Mouse (Mus musculus): ENCODE measurements around the gene Kcnf1. TPM values are rescaled to one million over a fixed set of nuclear protein-coding genes. Genes with fewer than 3 reads are reported as not detected.

Kcnf1 gene
- polyA plus RNA-seq, 1 experiment = 1.0 TPM

DNA sequence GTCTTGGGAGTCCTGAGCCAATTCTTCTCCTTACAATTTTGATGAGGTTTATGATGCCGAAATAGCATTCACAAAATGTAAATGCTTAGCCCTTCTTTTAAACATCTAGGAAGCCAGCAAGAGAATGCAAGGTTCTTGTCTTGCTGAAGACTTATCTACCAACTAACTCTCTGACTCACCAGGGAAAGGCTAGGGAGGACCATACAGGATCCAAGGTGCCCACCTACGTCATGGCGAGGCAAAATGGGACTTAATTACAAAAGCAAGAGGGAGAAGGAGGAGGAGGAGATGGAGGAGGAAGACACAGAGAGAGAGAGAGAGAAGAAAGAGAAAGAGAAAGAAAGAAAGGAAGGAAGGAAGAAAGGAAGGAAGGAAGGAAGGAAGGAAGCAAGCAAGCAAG, 12.7 kb downstream of the Kcnf1 start:
- Histone ChIP-seq H3K27ac (ENCODE audit: insufficient read depth, low read depth, low read length) (no peak overlapping the region), H3K27me3 (replicated peaks; ENCODE audit: control insufficient read depth, insufficient read depth, low read length) (no peaks in the 10 kb centered on the region), H3K4me1 (ENCODE audit: control insufficient read depth, insufficient read depth, low read length) (no peaks in the 10 kb centered on the region), H3K4me3 (ENCODE audit: insufficient read depth, low read depth, low read length) (no peak overlapping the region), H3K36me3 (ENCODE audit: control insufficient read depth, insufficient read depth, low read length) (no peaks in the 10 kb centered on the region)
- 91% methylated on average over 3 of the region's 3 CpGs for WGBS
- no peak for TF ChIP-seq CTCF (conservative IDR thresholded peaks at IDR 0.05; ENCODE audit: insufficient read depth, insufficient read length, low read depth, low read length)
- TF ChIP-seq POLR2A (IDR thresholded peaks at IDR 0.05; ENCODE audit: low read depth, low read length) = no peak
- no peak for DNase-seq

DNA sequence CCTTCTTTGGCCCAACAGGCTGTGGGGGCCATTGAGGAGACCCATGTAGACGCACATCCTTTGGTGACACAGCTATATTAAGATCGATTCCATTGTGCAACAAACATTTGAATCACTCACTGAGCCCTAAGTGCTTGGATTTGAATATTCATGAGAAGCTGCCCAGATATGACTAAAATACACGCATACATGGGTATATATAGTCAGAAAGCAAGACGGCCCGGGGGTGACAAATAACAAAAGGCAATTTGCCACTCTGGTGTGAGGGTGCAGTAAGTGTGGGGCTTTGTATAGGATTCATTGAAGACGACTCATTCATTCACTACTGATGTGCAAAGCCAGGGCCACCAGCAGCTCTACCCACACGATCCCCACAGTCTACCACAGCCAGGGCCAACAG, 17.1 kb downstream of the Kcnf1 start:
- no peak overlapping the region for H3K4me3 ChIP-seq (ENCODE audit: insufficient read depth, low read depth, low read length)
- DNase-seq = no peak
- no peak for TF ChIP-seq CTCF (conservative IDR thresholded peaks at IDR 0.05; ENCODE audit: insufficient read depth, insufficient read length, low read depth, low read length)
- TF ChIP-seq POLR2A (IDR thresholded peaks at IDR 0.05; ENCODE audit: low read depth, low read length) = no peak
- no peaks in the 10 kb centered on the region for H3K27me3 ChIP-seq (replicated peaks; ENCODE audit: control insufficient read depth, insufficient read depth, low read length)
- no peak overlapping the region for H3K27ac ChIP-seq (ENCODE audit: insufficient read depth, low read depth, low read length)
- no peaks in the 10 kb centered on the region for H3K36me3 ChIP-seq (ENCODE audit: control insufficient read depth, insufficient read depth, low read length)
- H3K4me1 ChIP-seq (ENCODE audit: control insufficient read depth, insufficient read depth, low read length) = no peaks in the 10 kb centered on the region
- WGBS = 84% methylated on average over 7 of the region's 7 CpGs

DNA sequence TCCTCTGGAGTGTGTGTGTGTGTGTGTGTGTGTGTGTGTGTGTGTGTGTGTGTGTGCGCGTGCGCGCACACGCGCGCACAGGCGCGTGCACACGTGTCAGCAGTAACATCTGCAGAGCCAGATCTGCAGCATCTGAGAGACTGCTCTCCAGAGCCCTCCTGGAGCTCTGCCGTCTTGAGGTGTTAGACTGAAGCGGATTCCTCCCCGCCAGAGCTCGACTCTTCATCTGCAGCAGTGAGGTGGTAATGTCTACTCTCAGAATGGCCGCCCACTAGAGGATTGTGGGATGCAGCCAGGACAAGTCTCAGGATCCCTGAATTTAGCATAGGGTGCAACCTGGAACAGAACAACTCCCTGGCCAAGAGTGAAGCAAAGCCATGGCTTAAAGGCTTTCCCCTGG, 19.1 kb downstream of the Kcnf1 start:
- Histone ChIP-seq H3K36me3 (ENCODE audit: control insufficient read depth, insufficient read depth, low read length) (no peaks in the 10 kb centered on the region), H3K27me3 (replicated peaks; ENCODE audit: control insufficient read depth, insufficient read depth, low read length) (no peaks in the 10 kb centered on the region), H3K4me3 (ENCODE audit: insufficient read depth, low read depth, low read length) (no peak overlapping the region), H3K4me1 (ENCODE audit: control insufficient read depth, insufficient read depth, low read length) (no peaks in the 10 kb centered on the region), H3K27ac (ENCODE audit: insufficient read depth, low read depth, low read length) (no peak overlapping the region)
- 92% methylated on average over 15 of the region's 15 CpGs for WGBS
- TF ChIP-seq CTCF (conservative IDR thresholded peaks at IDR 0.05; ENCODE audit: insufficient read depth, insufficient read length, low read depth, low read length) (no peak), POLR2A (IDR thresholded peaks at IDR 0.05; ENCODE audit: low read depth, low read length) (no peak)
- DNase-seq = no peak

DNA sequence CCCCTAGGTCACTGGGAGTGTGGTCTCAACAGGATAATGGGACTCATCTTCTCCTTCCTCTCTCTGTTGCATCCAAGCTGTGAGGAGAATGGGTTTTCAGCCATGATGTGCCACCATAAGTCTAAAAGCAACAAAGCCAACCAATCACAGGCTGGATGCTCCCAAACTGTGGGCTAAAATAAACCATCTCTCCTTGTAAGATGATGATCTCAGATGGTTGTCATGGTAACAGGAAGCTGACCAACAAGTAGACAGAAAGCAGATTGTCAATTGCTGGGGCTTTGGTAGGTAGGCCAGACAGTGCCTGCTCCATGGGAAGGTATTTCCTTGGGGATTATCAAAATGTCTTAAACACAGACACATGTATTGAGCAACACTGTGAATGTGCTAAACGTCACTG, 20.9 kb downstream of the Kcnf1 start:
- no peaks in the 10 kb centered on the region for H3K27me3 ChIP-seq (replicated peaks; ENCODE audit: control insufficient read depth, insufficient read depth, low read length)
- no peaks in the 10 kb centered on the region for H3K4me1 ChIP-seq (ENCODE audit: control insufficient read depth, insufficient read depth, low read length)
- WGBS = 70% methylated on average over 1 of the region's 1 CpGs
- DNase-seq = no peak
- no peak overlapping the region for H3K4me3 ChIP-seq (ENCODE audit: insufficient read depth, low read depth, low read length)
- TF ChIP-seq POLR2A (IDR thresholded peaks at IDR 0.05; ENCODE audit: low read depth, low read length) = no peak
- TF ChIP-seq CTCF (conservative IDR thresholded peaks at IDR 0.05; ENCODE audit: insufficient read depth, insufficient read length, low read depth, low read length) = no peak
- H3K27ac ChIP-seq (ENCODE audit: insufficient read depth, low read depth, low read length) = no peak overlapping the region
- no peaks in the 10 kb centered on the region for H3K36me3 ChIP-seq (ENCODE audit: control insufficient read depth, insufficient read depth, low read length)

DNA sequence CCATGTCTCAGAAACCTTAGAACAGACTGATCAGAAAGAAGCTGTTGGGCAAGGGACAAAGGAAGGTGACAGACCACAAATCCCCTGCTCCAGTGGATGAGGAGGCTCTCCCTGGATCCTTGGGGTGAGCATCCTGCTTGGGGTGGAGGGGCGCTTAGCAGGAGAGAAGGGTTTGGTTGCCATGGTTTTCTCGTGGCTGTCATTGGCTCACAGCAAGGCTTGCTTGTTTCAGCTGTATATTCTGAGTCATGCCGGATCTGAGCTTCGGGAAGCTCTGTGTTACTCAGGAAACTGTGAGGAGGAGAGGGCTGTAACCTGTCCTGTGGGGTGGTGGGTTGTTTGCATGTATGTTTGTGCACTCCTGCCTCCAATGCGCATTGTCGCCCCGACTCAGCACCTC, 23.8 kb downstream of the Kcnf1 start:
- Histone ChIP-seq H3K4me3 (ENCODE audit: insufficient read depth, low read depth, low read length) (no peak overlapping the region), H3K27ac (ENCODE audit: insufficient read depth, low read depth, low read length) (no peak overlapping the region), H3K27me3 (replicated peaks; ENCODE audit: control insufficient read depth, insufficient read depth, low read length) (no peaks in the 10 kb centered on the region), H3K4me1 (ENCODE audit: control insufficient read depth, insufficient read depth, low read length) (no peaks in the 10 kb centered on the region), H3K36me3 (ENCODE audit: control insufficient read depth, insufficient read depth, low read length) (no peaks in the 10 kb centered on the region)
- 82% methylated on average over 7 of the region's 7 CpGs for WGBS
- DNase-seq = no peak
- no peak for TF ChIP-seq CTCF (conservative IDR thresholded peaks at IDR 0.05; ENCODE audit: insufficient read depth, insufficient read length, low read depth, low read length)
- TF ChIP-seq POLR2A (IDR thresholded peaks at IDR 0.05; ENCODE audit: low read depth, low read length) = no peak

DNA sequence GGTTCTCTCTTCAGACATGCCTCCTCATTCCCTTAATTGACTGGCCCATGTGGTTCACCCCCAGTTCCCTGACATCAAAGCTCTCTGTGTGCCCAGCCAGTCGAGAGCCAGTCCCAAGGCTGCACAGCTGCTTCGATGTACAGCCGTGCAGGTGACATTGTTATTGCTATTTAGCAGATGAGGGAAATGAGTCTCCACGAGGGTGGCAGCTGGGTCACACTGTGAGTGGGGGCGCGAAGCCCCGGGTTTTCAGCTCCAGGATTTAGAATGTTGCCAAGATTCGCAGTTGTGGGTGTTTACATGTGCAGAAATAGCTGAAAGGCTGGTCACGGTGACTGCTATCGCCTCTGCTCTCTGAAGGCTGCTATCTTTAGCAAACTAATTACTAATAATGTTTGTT, 27.8 kb downstream of the Kcnf1 start:
- TF ChIP-seq CTCF (conservative IDR thresholded peaks at IDR 0.05; ENCODE audit: insufficient read depth, insufficient read length, low read depth, low read length) (no peak), POLR2A (IDR thresholded peaks at IDR 0.05; ENCODE audit: low read depth, low read length) (no peak)
- Histone ChIP-seq H3K4me1 (ENCODE audit: control insufficient read depth, insufficient read depth, low read length) (no peaks in the 10 kb centered on the region), H3K27me3 (replicated peaks; ENCODE audit: control insufficient read depth, insufficient read depth, low read length) (no peaks in the 10 kb centered on the region), H3K4me3 (ENCODE audit: insufficient read depth, low read depth, low read length) (no peak overlapping the region), H3K27ac (ENCODE audit: insufficient read depth, low read depth, low read length) (no peak overlapping the region), H3K36me3 (ENCODE audit: control insufficient read depth, insufficient read depth, low read length) (no peaks in the 10 kb centered on the region)
- 48% methylated on average over 10 of the region's 10 CpGs for WGBS
- no peak for DNase-seq

DNA sequence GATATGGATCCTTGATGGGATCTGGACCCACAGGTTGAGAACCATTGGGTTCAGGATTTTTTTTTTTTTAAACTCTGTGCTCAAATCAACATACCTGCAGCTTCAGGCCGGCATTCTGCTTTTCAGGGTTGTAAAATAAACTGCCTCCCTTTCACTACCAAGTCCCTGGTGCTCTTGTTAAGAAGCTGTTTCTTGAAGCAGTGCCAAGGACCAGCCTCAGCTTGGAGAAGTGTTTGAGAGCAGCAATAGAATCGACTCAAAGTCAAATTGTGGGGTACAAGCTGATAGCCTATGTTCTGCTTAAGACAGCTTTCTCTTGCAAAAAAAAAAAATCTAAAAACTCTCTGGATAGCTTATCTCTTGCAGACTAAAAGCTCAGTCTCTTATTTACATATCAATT, 34.9 kb downstream of the Kcnf1 start:
- Histone ChIP-seq H3K27ac (ENCODE audit: insufficient read depth, low read depth, low read length) (no peak overlapping the region), H3K4me3 (ENCODE audit: insufficient read depth, low read depth, low read length) (no peak overlapping the region), H3K4me1 (ENCODE audit: control insufficient read depth, insufficient read depth, low read length) (no peaks in the 10 kb centered on the region), H3K27me3 (replicated peaks; ENCODE audit: control insufficient read depth, insufficient read depth, low read length) (no peaks in the 10 kb centered on the region), H3K36me3 (ENCODE audit: control insufficient read depth, insufficient read depth, low read length) (no peaks in the 10 kb centered on the region)
- no peak for DNase-seq
- TF ChIP-seq POLR2A (IDR thresholded peaks at IDR 0.05; ENCODE audit: low read depth, low read length) (no peak), CTCF (conservative IDR thresholded peaks at IDR 0.05; ENCODE audit: insufficient read depth, insufficient read length, low read depth, low read length) (no peak)
- 20% methylated on average over 2 of the region's 2 CpGs for WGBS

DNA sequence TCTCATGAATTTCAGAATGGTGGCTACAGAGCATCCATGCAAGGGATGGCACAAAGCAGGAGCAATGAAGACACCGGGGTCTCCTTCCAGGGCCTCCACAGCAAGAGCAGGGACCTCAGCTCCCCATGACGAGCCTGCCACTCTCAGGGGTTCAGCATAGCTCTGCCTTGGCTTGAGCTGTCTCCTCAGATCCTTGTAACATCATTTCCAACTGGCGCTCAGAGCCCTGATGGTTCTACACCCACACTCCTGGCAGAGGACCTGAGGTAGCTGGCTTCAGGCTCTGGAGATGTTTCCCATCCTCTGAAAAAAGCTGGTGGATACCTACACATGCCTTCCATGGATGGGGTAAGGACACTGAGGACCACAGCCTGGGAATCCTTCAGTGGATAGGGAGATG, 36.3 kb downstream of the Kcnf1 start:
- 87% methylated on average over 3 of the region's 3 CpGs for WGBS
- TF ChIP-seq CTCF (conservative IDR thresholded peaks at IDR 0.05; ENCODE audit: insufficient read depth, insufficient read length, low read depth, low read length) = no peak
- TF ChIP-seq POLR2A (IDR thresholded peaks at IDR 0.05; ENCODE audit: low read depth, low read length) = no peak
- no peaks in the 10 kb centered on the region for H3K36me3 ChIP-seq (ENCODE audit: control insufficient read depth, insufficient read depth, low read length)
- no peaks in the 10 kb centered on the region for H3K27me3 ChIP-seq (replicated peaks; ENCODE audit: control insufficient read depth, insufficient read depth, low read length)
- H3K4me3 ChIP-seq (ENCODE audit: insufficient read depth, low read depth, low read length) = no peak overlapping the region
- no peaks in the 10 kb centered on the region for H3K4me1 ChIP-seq (ENCODE audit: control insufficient read depth, insufficient read depth, low read length)
- DNase-seq = no peak
- no peak overlapping the region for H3K27ac ChIP-seq (ENCODE audit: insufficient read depth, low read depth, low read length)
